Mouse (Mus musculus): ENCODE measurements around the gene Hoxa10. TPM values are rescaled to one million over a fixed set of nuclear protein-coding genes. Genes with fewer than 3 reads are reported as not detected.

Gene Hoxa10
- total and polyA plus RNA-seq, 2 experiments from 2014 or later: 5.0 TPM; not detected in 1

GRCm38 (mm10) chr6:52186500-52186899, 54.2 kb downstream of the Hoxa10 start:
- 24% methylated on average over 1 of the region's 1 CpGs for WGBS
- no peak overlapping the region for H3K27ac ChIP-seq (ENCODE audit: low read depth)
- H3K9me3 ChIP-seq (replicated peaks; ENCODE audit: control insufficient read depth, low read length): no peaks in the 10 kb centered on the region
- H3K4me2 ChIP-seq (ENCODE audit: low read depth, low read length): no peak overlapping the region
- TF ChIP-seq EP300 (IDR thresholded peaks at IDR 0.05; ENCODE audit: low read depth): no peak
- no peak for TF ChIP-seq CTCF (IDR thresholded peaks at IDR 0.05; ENCODE audit: low read depth)
- H3K9ac ChIP-seq (replicated peaks; ENCODE audit: low read depth, low read length): no peak overlapping the region
- no peaks in the 10 kb centered on the region for H3K36me3 ChIP-seq (replicated peaks; ENCODE audit: control insufficient read depth, insufficient read depth, low read length)
- ATAC-seq (ENCODE audit: insufficient read depth, low read depth): no peak
- peaks cover 100% of the 10 kb centered on the region for H3K27me3 ChIP-seq (ENCODE audit: control insufficient read depth, insufficient read depth, low read length)
- no peak overlapping the region for H3K4me3 ChIP-seq (ENCODE audit: low read depth, low read length)
- H3K4me1 ChIP-seq (ENCODE audit: control insufficient read depth, insufficient read depth): no peaks in the 10 kb centered on the region
- DNase-seq (ENCODE audit: low spot score): no peak

- ATAC-seq (ENCODE audit: insufficient read depth, low read depth): no peak
- no peak overlapping the region for H3K4me2 ChIP-seq (ENCODE audit: low read depth, low read length)
- no peak overlapping the region for H3K9ac ChIP-seq (replicated peaks; ENCODE audit: low read depth, low read length)
- no peaks in the 10 kb centered on the region for H3K36me3 ChIP-seq (replicated peaks; ENCODE audit: control insufficient read depth, insufficient read depth, low read length)
- WGBS: 19% methylated on average over 3 of the region's 3 CpGs
- H3K4me3 ChIP-seq (ENCODE audit: low read depth, low read length): no peak overlapping the region
- H3K27me3 ChIP-seq (ENCODE audit: control insufficient read depth, insufficient read depth, low read length): peaks cover 100% of the 10 kb centered on the region
- TF ChIP-seq CTCF (IDR thresholded peaks at IDR 0.05; ENCODE audit: low read depth) (no peak), EP300 (IDR thresholded peaks at IDR 0.05; ENCODE audit: low read depth) (no peak)
- no peaks in the 10 kb centered on the region for H3K4me1 ChIP-seq (ENCODE audit: control insufficient read depth, insufficient read depth)
- DNase-seq (ENCODE audit: low spot score): no peak
- H3K9me3 ChIP-seq (replicated peaks; ENCODE audit: control insufficient read depth, low read length): no peaks in the 10 kb centered on the region
- no peak overlapping the region for H3K27ac ChIP-seq (ENCODE audit: low read depth)
Observed at GRCm38 (mm10) chr6:52185834-52186233, 54.8 kb downstream of the Hoxa10 start.

- Histone ChIP-seq H3K9me3 (replicated peaks; ENCODE audit: control insufficient read depth, low read length) (no peaks in the 10 kb centered on the region), H3K4me2 (ENCODE audit: low read depth, low read length) (no peak overlapping the region), H3K4me1 (ENCODE audit: control insufficient read depth, insufficient read depth) (no peaks in the 10 kb centered on the region), H3K36me3 (replicated peaks; ENCODE audit: control insufficient read depth, insufficient read depth, low read length) (no peaks in the 10 kb centered on the region), H3K27me3 (ENCODE audit: control insufficient read depth, insufficient read depth, low read length) (peaks cover 100% of the 10 kb centered on the region), H3K9ac (replicated peaks; ENCODE audit: low read depth, low read length) (no peak overlapping the region), H3K27ac (ENCODE audit: low read depth) (no peak overlapping the region), H3K4me3 (ENCODE audit: low read depth, low read length) (no peak overlapping the region)
- TF ChIP-seq EP300 (IDR thresholded peaks at IDR 0.05; ENCODE audit: low read depth) (no peak), CTCF (IDR thresholded peaks at IDR 0.05; ENCODE audit: low read depth) (no peak)
- WGBS: 6% methylated on average over 19 of the region's 19 CpGs
- no peak for DNase-seq (ENCODE audit: low spot score)
- no peak for ATAC-seq (ENCODE audit: insufficient read depth, low read depth)
Observed at GRCm38 (mm10) chr6:52185222-52185621, 55.4 kb downstream of the Hoxa10 start.

GRCm38 (mm10) chr6:52184668-52185067, 56.0 kb downstream of the Hoxa10 start:
- H3K36me3 ChIP-seq (replicated peaks; ENCODE audit: control insufficient read depth, insufficient read depth, low read length): no peaks in the 10 kb centered on the region
- DNase-seq (ENCODE audit: low spot score) (no peak), ATAC-seq (ENCODE audit: insufficient read depth, low read depth) (no peak)
- no peak for TF ChIP-seq CTCF (IDR thresholded peaks at IDR 0.05; ENCODE audit: low read depth)
- no peak for TF ChIP-seq EP300 (IDR thresholded peaks at IDR 0.05; ENCODE audit: low read depth)
- no peak overlapping the region for H3K4me2 ChIP-seq (ENCODE audit: low read depth, low read length)
- no peaks in the 10 kb centered on the region for H3K9me3 ChIP-seq (replicated peaks; ENCODE audit: control insufficient read depth, low read length)
- WGBS: 6% methylated on average over 6 of the region's 6 CpGs
- no peaks in the 10 kb centered on the region for H3K4me1 ChIP-seq (ENCODE audit: control insufficient read depth, insufficient read depth)
- H3K9ac ChIP-seq (replicated peaks; ENCODE audit: low read depth, low read length): no peak overlapping the region
- no peak overlapping the region for H3K4me3 ChIP-seq (ENCODE audit: low read depth, low read length)
- H3K27me3 ChIP-seq (ENCODE audit: control insufficient read depth, insufficient read depth, low read length): peaks cover 100% of the 10 kb centered on the region
- no peak overlapping the region for H3K27ac ChIP-seq (ENCODE audit: low read depth)

GRCm38 (mm10) chr6:52183311-52184080, 57.2 kb downstream of the Hoxa10 start:
- Histone ChIP-seq H3K4me1 (ENCODE audit: control insufficient read depth, insufficient read depth) (no peaks in the 10 kb centered on the region), H3K9ac (replicated peaks; ENCODE audit: low read depth, low read length) (no peak overlapping the region), H3K4me3 (ENCODE audit: low read depth, low read length) (no peak overlapping the region), H3K4me2 (ENCODE audit: low read depth, low read length) (no peak overlapping the region), H3K36me3 (replicated peaks; ENCODE audit: control insufficient read depth, insufficient read depth, low read length) (no peaks in the 10 kb centered on the region), H3K27ac (ENCODE audit: low read depth) (no peak overlapping the region), H3K9me3 (replicated peaks; ENCODE audit: control insufficient read depth, low read length) (no peaks in the 10 kb centered on the region), H3K27me3 (ENCODE audit: control insufficient read depth, insufficient read depth, low read length) (peaks cover 100% of the 10 kb centered on the region)
- TF ChIP-seq EP300 (IDR thresholded peaks at IDR 0.05; ENCODE audit: low read depth) (no peak), CTCF (IDR thresholded peaks at IDR 0.05; ENCODE audit: low read depth) (no peak)
- DNase-seq (ENCODE audit: low spot score) (no peak), ATAC-seq (ENCODE audit: insufficient read depth, low read depth) (no peak)
- 18% methylated on average over 10 of the region's 10 CpGs for WGBS

- H3K4me2 ChIP-seq (ENCODE audit: low read depth, low read length): no peak overlapping the region
- no peak overlapping the region for H3K4me3 ChIP-seq (ENCODE audit: low read depth, low read length)
- H3K9ac ChIP-seq (replicated peaks; ENCODE audit: low read depth, low read length): no peak overlapping the region
- 19% methylated on average over 1 of the region's 1 CpGs for WGBS
- no peaks in the 10 kb centered on the region for H3K4me1 ChIP-seq (ENCODE audit: control insufficient read depth, insufficient read depth)
- no peaks in the 10 kb centered on the region for H3K36me3 ChIP-seq (replicated peaks; ENCODE audit: control insufficient read depth, insufficient read depth, low read length)
- no peak for ATAC-seq (ENCODE audit: insufficient read depth, low read depth)
- H3K27ac ChIP-seq (ENCODE audit: low read depth): no peak overlapping the region
- no peak for TF ChIP-seq CTCF (IDR thresholded peaks at IDR 0.05; ENCODE audit: low read depth)
- no peak for TF ChIP-seq EP300 (IDR thresholded peaks at IDR 0.05; ENCODE audit: low read depth)
- DNase-seq (ENCODE audit: low spot score): no peak
- peaks cover 100% of the 10 kb centered on the region for H3K27me3 ChIP-seq (ENCODE audit: control insufficient read depth, insufficient read depth, low read length)
- H3K9me3 ChIP-seq (replicated peaks; ENCODE audit: control insufficient read depth, low read length): no peaks in the 10 kb centered on the region
Observed at GRCm38 (mm10) chr6:52182793-52183192, 57.9 kb downstream of the Hoxa10 start.

Data from heart, postnatal 0 days (tissue).